Mouse (Mus musculus) adipocyte (in vitro differentiated cells): Measurements from ENCODE around the gene Rpl29.

Experiments used
- DNase-seq: peaks from one replicate; pipeline ENCODE4 v3.0.0-alpha.2; 2016; ENCODE audit warnings: low spot score

Gene Rpl29

GRCm38 (mm10) chr9:106473081-106473752 is 44.0 kb downstream of the Rpl29 start:
- no peak for DNase-seq

- no peak for DNase-seq
Measured at GRCm38 (mm10) chr9:106473753-106474105, 44.5 kb downstream of the Rpl29 start.

- peak; percentile 82 for DNase-seq
Measured at GRCm38 (mm10) chr9:106474456-106474855, 45.2 kb downstream of the Rpl29 start.

GRCm38 (mm10) chr9:106475046-106475445 is 45.8 kb downstream of the Rpl29 start:
- DNase-seq = peak; percentile 34

- no peak for DNase-seq
Measured at GRCm38 (mm10) chr9:106475663-106476001, 46.4 kb downstream of the Rpl29 start, which contains the start of gene Rrp9. TSS of gene Rrp9 (plus strand) at chr9:106475963.

GRCm38 (mm10) chr9:106476002-106476923 is 47.0 kb downstream of the Rpl29 start:
- DNase-seq = peak; percentile 93

- DNase-seq = peak; percentile 100
Measured at GRCm38 (mm10) chr9:106476924-106477484, 47.8 kb downstream of the Rpl29 start, which contains the start of gene Parp3. TSS of gene Parp3 (minus strand) at chr9:106476949.

GRCm38 (mm10) chr9:106477649-106478048 is 48.4 kb downstream of the Rpl29 start:
- DNase-seq = no peak

GRCm38 (mm10) chr9:106478101-106478500 is 48.8 kb downstream of the Rpl29 start:
- DNase-seq = no peak

- DNase-seq = no peak
Measured at GRCm38 (mm10) chr9:106480541-106480940, 51.3 kb downstream of the Rpl29 start.

- DNase-seq = no peak
Measured at GRCm38 (mm10) chr9:106481075-106481474, 51.8 kb downstream of the Rpl29 start.
